Mouse (Mus musculus) kidney, postnatal 4 days (tissue): ENCODE data around the gene Bivm.
A peak's percentile ranks its signal among the peaks of the same experiment; 100 is the strongest.

ENCODE experiments used
- DNase-seq, 2 experiments: peaks; one replicate each; pipeline ENCODE4 v3.0.0; 2021; ENCODE audit warnings: mixed read lengths in 2 of 2

Gene Bivm

DNA sequence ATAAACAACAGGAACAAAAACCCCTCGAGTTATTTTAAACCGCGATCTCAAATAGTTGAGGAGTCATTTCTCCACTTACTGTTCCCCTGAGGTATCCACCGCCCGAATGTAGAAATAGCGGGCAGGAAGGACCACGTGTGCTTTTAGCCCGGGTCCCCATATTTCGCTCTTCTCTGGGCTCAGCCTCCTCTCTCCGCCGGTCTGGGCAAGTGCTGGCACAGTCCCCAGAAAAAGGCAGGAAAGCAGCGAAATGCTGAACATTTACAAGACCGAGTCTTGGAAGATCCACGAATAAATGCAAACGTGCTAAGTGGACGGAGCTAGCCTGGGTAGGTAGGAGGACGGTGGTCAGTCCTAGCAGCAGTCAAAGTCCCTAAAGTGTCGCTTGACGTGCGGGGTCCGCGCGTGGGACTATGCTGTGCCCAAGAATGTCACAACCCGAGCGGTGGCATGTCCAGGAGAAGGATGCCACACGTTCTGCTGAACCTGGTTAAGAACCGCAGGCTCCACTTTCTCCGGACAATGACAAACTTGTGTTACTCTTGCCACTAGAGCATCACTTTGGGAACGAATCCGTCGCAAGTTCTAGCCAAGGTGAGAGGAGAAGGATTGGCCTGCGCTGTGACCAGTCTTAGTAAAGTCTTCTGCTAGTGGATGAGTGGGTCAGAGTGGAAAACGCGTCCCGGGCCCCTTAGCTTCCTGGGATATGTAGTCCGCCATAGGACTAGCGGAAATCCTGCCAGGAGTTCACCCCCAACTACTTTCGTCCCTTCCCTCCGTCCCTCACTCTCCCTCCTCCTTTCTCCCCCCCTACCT is at the start of gene Bivm, which contains the start of gene Kdelc1:
Bivm (plus strand) TSS at position 719 of the 816 bp plus-strand sequence.
Kdelc1 (minus strand) TSS at position 570 of the 816 bp plus-strand sequence.
- DNase-seq = peak; percentile 86 to 93

DNA sequence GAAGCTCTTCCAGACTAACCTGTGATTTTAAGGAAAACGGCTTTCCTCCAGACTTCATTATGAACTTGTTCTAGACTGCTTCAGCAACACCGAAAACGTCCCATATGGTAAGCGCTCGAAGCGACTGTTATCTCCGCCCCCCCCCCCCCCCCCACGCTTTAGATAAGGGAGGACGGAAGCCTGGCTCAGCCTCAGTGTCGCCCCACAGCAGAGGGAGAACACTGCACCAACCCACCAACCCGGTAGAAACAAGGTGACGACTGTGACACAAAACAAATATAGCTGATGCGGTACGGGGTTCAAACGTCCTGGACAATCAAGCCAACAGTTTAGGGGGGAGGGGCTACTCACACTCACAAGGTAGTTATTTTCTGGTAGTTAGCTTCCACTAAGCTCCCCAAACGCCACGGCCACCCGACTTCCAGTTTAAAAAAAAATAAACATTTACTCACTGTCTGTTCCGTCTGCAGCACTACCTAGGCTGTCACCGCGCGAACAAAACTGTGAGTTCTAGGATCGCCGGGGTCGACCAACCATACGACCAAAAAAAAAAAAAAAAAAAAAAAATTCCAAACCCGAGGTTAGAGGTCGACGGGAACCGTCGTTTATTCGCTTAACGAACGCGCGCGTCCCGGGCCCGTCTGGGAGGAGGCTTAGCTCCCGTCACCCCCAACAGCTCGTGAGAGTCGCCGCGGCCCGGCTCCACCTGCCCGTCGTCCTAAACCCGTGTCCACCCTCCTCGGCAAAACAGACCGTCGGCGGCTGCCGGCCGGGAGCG is 17.1 kb upstream of the Bivm start:
- DNase-seq = peak; percentile 33 to 60

DNA sequence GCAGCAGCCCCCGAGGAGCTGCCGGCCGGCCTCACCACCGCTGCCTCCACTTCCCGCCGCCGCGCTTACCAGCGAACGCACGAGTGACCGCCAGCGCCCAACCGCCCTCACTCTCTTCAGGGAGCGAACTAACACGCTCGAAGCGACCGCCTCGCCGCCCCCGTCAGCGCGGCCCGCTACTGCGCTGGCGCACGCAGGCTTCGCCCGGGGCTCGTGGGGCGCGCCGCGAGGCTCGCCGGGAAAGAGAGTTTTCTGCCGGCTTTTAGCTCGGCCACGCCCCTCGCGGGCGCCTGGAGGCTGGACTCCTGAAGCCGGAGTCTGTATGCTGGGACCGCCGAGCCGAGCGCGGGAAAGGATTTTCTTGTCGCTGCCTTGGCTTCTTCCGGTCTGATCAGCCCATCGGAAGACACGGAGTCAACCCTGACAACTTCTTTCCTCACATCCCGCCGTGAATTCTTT is 16.5 kb upstream of the Bivm start, which contains the start of gene Tex30:
Tex30 (minus strand) TSS at position 183 of the 459 bp plus-strand sequence.
- DNase-seq = peak; percentile 95 to 97

DNA sequence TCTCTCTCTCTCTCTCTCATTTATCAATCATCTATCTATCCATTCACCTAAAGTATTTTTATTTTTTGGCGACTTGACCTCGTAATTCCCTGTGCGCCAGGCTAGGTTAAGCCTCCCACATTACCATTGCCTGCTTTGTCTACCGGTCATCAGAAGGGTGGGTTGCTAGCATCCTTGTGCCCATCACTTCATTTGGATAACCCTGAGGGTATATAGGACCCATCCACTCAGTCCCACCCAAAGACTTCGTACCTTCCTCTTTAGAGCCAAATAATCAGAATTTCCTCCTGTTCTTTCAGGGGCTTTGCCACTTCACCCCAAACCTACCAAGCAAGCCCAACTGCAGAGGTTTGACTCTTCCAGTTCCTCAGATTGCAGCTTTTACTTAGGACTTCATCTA is 15.8 kb upstream of the Bivm start:
- DNase-seq = peak in 1 of 2 experiments; percentile 7

DNA sequence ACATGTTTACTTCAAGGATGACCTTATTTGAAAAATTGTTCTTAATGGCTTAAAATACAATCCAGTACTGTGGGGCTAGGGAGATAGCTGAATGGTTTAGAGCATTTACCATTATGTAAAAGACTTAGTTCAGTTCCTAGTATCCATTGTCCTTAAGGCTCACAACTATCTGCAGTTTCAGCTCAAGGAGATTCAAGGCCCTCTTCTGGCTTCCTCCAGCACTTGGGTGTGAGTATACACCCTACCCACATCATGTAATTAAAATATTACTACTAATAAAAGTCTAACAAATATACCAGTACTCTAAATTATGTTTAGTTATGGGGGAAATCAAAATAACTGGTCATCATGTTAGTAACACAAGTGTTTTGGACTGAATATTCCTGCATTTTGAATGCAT is 1.2 kb upstream of the Bivm start:
- no peak for DNase-seq

DNA sequence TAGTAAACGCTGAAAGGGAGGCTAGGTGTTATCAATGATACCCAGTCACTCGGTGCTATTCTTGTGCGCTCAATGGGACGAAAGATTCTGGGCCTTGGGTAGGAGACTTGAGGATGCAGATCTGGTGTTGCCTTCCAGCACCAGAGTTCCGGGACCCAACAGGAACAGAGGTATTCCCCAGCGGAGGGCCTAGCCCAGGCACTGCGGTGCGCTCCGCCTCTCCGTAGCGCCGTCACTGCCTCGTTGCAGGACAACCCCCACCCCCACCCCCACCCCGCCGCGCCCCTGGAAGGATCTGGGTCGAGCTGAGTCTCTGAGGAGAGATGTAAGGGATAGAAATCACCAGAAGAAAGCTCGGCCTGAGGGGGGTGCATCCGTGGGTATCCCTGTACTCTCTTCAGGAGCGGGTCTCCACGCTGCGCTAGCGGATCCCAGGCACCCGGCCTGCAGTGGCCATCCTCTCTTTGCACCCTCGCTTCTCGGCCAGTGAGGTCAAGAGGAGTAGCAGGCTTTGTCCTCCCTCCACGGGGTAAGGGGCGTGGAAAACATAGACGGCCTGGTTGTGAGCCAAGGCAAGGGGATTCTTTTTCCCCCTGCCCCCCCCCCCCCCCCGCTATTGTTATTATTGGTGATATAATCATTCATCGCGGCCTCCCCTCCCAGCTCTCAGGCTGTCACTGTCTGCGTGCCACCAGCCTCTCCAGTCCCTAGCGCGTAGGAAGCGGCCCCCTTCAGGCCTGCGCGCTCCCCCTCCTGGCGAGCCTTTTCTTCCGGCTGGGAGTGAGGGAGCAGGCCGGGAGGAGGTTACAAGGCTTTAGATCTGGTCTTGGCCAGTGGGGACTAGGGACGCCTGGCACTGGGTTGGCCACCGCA is 680 bp downstream of the Bivm start:
- peak; percentile 89 to 92 for DNase-seq

DNA sequence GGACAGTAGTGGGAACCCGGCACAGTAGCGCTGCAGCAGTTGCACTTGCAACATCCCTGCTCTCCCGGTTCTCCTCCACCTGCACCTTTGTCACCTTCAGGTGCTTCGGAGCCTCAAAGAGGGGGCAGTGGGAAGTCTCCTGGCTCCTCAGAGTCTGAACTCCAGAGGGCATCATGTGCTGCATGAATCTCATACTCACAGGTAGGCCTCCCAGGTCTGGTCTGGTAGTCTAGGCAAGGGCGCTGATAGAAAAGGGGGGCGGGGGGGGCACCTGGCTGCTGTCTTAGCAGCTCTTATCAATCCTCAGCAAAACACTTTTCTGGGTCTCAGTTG is 1.3 kb downstream of the Bivm start:
- no peak for DNase-seq

DNA sequence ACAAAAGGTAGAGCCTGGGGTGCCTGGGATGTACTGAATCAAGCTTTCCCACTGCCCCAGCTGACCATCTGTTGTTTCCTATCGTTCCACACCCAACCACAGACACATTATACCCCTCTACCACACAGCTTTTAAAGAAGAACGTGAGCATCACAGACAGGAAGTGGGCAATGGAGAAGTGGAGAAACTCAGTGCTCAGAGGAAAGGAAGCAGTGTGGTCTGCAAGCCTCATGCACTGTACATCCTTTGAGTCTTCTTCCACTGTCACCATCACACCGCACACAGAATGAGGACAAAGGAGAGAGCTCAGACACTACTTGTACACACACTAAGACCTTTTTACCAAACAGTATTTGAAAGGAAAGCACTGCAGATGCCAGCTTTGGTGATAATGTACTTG is 3.5 kb downstream of the Bivm start:
- DNase-seq = no peak

DNA sequence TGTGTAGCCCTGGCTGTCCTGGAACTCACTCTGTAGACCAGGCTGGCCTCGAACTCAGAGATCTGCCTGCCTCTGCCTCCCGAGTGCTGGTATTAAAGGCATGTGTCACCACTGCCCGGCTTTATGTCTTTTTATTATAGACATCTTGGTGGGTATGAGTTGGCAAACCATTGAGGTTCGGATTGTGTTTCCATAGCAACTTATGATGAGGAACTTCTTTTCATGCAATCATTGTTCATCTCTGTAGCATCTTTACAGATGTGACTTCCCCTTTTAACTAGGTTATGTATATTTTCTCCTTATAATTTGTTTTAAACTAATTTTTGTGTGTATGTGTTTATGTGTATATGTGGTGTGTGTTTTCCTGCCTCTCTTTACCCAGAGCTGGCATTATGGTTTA is 6.8 kb downstream of the Bivm start:
- DNase-seq = no peak

DNA sequence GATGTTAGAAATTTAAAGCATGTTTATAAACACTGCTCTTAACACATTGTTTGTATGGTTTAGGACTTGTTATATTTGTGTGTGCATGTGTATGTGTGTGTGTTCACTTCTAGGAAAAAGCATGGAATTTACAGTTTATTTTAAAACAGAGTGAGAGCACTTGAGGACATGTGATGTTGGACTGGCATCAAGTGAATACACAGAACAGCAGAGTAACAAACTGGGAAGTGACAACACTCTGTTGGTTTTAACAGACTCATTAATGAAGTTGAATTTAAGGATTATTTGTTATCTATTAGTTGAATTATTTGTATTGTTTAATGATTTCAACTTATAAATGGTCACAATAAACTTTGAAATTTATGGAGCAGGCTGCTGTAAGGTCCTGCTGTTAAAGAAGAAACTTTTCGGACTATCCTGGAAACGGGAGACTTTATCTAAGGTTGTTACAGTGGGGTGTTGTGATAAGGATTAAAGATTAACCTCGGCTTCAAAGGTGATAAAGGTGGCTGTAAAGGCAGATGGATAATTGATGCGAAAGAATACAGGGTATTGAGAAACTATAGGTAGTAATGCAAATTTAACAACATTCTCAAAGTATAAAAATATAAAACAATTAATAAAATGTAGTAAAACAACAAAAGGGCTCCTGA is 11.3 kb downstream of the Bivm start:
- DNase-seq = no peak

DNA sequence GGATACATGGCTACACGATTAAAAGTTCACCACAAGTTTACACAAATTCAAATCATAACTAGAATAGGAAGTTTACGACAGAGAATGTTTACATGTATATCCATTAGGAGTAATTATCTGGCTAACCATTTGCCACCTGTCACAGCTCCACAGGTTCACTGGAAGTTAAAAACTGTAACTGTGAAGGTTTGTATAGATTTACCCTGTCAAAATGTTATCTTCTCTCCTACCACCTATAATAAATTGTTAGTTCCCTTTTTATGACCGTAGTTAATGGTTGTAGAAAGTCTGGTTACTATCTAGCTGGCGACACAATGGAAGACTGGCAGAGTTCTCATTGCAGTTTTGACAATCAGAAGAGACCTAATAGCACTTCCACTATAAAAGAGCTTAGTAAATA is 21.5 kb downstream of the Bivm start:
- DNase-seq = no peak

DNA sequence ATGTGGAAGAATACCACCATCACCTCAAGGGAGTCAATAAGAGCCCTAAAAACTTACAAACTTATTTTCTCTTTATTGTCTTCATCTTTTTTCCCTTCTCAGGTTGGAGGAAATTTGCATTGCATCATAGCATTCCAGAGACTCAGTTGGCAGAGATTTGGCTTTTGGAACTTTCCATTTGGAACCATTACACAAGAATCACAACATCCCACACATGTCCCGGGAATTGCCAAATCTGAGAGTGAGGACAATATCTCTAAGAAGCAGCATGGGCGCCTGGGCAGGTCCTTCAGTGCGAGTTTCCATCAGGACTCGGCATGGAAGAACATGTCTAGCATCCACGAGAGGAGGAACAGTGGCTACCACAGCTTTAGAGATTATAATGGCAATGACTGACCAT is 24.0 kb downstream of the Bivm start:
- DNase-seq = no peak

DNA sequence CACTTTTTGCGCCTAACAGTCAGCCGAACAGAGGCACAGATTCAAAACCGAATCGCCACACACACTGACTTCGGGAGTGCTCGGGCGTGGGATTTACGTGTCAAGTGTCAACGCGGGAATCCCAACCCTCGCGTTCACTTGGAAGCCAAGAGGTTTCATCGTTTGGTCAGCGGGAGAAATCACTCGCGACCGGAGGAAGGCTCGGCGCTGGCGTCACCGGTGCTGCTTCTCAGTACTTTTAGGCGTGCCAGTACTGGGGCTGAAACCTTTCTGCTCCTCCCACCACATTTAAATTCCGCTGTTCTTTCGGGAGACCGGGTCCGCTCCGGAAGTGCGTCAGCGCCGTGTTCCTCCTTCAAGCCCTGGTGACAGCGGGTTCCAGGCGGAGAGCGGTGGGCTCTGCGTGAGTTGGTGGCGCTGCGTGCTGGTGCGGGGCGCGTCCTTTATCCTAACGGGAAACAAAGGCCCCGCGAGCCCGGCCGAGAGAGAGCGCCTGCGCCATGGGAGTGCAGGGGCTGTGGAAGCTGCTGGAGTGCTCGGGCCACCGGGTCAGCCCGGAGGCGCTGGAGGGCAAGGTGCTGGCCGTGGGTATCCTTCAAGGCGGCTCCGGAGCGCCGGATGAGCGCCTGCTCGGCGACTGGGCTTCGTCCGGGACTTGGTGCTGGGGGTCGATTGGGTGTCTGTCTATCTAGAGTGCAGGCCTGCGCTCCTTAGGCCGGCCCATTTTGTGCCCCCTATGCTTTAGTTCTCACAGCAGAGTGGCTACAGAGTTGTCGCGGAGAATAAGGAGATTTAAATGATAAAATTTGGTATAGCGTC is 29.0 kb downstream of the Bivm start, which contains the start of gene Ercc5:
Ercc5 (plus strand) TSS at position 182 of the 819 bp plus-strand sequence.
- peak; percentile 83 to 89 for DNase-seq

DNA sequence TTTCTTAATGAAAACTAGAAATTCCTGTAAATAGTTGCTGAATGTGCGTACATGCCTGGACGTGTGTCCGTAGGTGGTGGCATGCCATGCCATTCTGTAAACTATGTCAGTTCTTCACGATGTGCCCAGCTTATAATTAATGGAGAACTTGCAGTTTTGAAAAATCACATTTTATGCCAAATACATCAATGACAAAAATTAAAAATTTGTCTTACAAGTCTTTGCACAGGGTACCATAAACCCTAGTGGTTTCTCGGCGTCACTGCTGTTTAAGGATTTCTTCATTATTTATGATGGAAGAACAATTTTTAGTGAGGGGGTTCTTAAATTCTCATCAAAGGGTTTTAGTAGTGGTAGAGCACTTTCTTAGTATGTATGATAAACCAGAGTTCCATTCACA is 29.9 kb downstream of the Bivm start:
- no peak for DNase-seq

DNA sequence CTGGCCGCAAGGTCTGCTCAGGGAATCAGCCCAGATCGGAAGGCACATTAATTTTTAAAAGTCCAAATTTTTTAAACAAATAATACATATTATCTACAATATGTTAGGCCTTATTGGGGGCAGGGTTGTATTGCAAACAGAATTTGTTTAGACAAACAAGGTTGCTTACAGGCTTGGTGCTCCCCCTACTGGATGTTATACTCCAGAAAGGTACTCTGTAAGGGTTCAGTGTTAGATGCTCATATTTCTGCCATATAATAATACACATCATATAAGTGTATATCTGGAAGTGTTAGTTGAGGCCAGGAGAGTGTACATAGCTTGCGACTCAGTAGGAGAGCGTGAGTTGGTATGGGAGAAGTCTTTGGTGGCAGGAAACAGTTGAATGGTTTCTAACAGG is 36.5 kb downstream of the Bivm start:
- DNase-seq = no peak

DNA sequence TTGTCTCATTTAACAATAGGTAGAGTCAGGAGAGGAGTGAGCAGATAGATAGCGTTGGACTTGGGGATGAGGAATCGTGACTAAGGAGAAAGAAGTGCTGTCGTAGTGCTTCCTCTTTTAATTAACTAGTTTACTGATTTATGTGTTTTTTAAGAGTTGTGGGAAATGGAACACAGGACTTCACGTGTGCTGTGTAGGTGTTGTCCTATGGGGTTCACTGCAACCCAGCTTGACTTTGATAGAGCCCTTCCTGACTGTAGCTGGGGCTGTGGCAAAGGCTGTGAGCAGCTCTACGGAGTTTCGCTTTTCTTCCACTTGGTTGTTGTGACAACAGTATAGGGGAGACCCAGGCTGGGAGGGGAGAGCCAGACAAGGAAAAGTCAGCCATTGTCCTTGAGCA is 39.6 kb downstream of the Bivm start:
- no peak for DNase-seq

DNA sequence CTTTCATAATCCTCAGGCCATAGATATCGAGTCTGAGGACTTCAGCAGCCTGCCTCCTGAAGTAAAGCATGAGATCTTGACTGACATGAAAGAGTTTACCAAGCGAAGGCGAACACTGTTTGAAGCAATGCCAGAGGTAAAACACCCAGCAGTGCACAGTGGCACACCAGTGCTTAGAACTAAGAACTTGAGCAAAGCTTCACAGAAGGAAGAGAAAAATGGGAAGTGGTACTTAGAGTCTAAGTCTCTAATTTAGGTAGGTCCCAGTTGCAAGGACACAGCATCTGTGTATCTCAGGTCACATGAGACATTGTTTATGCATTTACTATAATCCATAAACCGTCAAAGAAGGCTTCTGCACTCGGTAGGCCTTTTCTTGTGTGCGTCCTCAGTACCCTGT is 43.1 kb downstream of the Bivm start:
- no peak for DNase-seq

DNA sequence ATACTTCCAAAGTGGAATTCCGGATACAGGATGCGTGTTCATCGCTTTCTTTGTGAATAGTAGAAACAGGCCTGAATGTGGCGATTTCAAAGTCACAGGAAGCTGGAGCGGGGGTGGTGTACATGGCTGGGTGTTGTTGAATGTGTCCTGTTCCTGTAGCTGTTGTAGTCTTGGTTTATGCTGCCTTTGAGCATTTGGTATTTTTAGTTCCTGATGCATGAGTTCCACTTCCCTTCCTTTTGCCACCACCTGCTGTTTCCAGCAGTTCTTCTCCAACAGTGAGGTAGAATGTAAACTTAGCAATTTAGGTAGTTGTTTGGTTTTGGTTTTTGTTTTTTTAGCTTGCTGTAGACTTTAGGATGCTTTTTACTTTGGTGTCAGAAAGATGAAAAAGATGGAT is 43.6 kb downstream of the Bivm start:
- no peak for DNase-seq

DNA sequence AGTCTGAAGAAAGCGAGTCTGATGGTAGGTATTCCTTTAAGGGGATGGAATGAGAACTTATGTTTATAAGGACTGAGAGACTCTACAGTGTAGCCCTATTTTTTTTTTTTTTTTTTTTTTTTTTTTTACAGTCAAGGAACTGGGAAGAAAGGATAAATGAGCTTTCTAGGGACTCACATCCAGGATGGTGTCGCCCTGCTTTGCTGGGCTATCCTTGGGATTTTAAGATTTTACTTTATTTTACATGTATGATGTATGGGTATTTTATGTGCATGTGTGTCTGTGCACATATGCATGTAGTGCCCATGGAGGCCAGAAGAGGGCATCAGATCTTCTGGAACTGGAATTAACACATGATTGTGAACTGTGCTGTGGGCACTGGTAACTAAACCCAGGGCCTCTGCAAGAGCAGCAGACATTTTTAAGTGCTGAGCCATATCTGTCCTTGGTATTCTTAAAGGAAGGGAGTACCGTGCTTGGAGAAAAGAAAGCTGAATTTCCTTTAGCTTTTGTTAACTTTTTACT is 49.2 kb downstream of the Bivm start:
- no peak for DNase-seq

DNA sequence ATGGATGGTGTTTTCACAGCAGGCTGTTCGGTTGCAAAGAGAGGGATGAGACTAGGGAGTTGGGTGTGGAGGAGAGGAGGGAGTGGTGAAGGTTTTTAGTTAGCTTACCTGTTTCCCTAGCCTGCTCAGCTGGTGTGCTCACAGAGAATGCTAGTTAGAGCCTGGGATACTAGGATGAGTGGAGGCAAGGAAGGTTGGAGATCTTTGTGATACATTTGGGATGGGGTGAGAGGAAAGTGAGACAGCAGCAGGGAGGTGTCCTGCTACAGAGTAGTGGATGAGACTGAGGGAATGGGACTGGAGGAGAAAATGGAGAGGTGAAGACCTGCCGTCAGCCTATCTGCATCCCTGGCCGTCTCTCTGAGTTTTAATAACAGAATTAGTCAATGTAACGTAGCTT is 53.9 kb downstream of the Bivm start:
- DNase-seq = no peak

DNA sequence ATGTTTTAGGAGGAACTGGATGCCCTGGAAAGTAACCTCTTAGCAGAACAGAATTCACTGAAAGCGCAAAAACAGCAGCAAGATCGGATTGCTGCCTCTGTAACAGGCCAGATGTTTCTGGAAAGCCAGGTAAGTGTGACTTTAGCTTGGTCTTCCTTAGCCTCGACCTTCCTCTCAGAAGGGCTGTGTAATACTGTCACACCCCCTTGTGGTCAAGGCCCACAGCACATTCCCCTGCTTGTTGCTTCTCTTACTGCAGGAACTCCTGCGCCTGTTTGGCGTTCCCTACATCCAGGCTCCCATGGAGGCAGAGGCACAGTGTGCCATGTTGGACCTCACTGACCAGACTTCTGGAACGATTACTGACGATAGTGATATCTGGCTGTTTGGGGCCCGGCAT is 55.1 kb downstream of the Bivm start:
- DNase-seq = peak; percentile 8 to 11
